Mouse (Mus musculus) lung, embryonic 14.5 days (tissue): ENCODE measurements around the gene Rarb. TPM values are rescaled to one million over a fixed set of nuclear protein-coding genes. Genes with fewer than 3 reads are reported as not detected.

Source experiments
- ATAC-seq: fragments of 200-750 bp; cut with Nextera tagmentation; 2 replicates; pipeline ENCODE4 v1.8.0; 2017; ENCODE audit warnings: mild to moderate bottlenecking, moderate TSS enrichment, moderate library complexity; ENCODE audit not compliant: insufficient read depth
- DNase-seq: peaks from one replicate; pipeline ENCODE4 v3.0.0-alpha.2; 2015
- H3K27ac ChIP-seq: fragments of 300-500 bp; sonication (generic); 2 replicates; pipeline ENCODE4 v1.5.1; 2014; ENCODE audit warnings: low read depth, mild to moderate bottlenecking, moderate library complexity
- H3K27me3 ChIP-seq: fragments of 300-500 bp; sonication (generic); 2 replicates; pipeline ENCODE4 v1.6.1; 2014; ENCODE audit warnings: low read length, control low read depth; ENCODE audit not compliant: insufficient read depth
- H3K36me3 ChIP-seq: fragments of 300-500 bp; sonication (generic); 2 replicates; pipeline ENCODE4 v1.6.1; 2014; ENCODE audit warnings: control low read depth; ENCODE audit not compliant: insufficient read depth
- H3K4me1 ChIP-seq: fragments of 300-500 bp; sonication (generic); 2 replicates; pipeline ENCODE4 v1.6.1; 2014; ENCODE audit warnings: antibody characterized with exemption, control low read depth; ENCODE audit not compliant: insufficient read depth
- H3K4me2 ChIP-seq: fragments of 300-500 bp; sonication (generic); 2 replicates; pipeline ENCODE4 v1.6.1; 2014; ENCODE audit warnings: mild to moderate bottlenecking
- H3K4me3 ChIP-seq: fragments of 300-500 bp; sonication (generic); 2 replicates; pipeline ENCODE4 v1.5.1; 2014; ENCODE audit warnings: low read depth, low read length
- H3K9ac ChIP-seq: fragments of 300-500 bp; sonication (generic); 2 replicates; pipeline ENCODE4 v1.6.1; 2014
- H3K9me3 ChIP-seq: fragments of 300-500 bp; sonication (generic); 2 replicates; pipeline ENCODE4 v1.6.1; 2016; ENCODE audit warnings: low read depth, low read length, control low read depth
- CTCF ChIP-seq: IDR thresholded peaks from 2 replicates; pipeline ENCODE4 v1.5.1; 2016; ENCODE audit warnings: antibody characterized with exemption, low read depth
- WGBS: fragments of 180-500 bp; shearing (Covaris S2); extraction: QIAGEN DNeasy Blood & Tissue Kit; methylation state at CpG from one replicate; pipeline ENCODE4 v1.1.7; 2014; 5-methylcytosine and 5-hydroxymethylcytosine counted together
- polyA plus RNA-seq: library from polyadenylated mRNA; unstranded; fragments of >200 nt; fragmentation: Nextera tagmentation; extraction: Ambion mirVana; gene quantifications from 2 replicates; pipeline ENCODE4 v1.2.1, GENCODE M21; 2014

The Rarb gene
- polyA plus RNA-seq, 1 experiment from 2014 or later, result 17.3 TPM

- Histone ChIP-seq H3K4me2 (no peak overlapping the region), H3K36me3 (no peaks in the 10 kb centered on the region), H3K27ac (no peak overlapping the region), H3K27me3 (no peaks in the 10 kb centered on the region), H3K4me3 (no peak overlapping the region), H3K9me3 (no peaks in the 10 kb centered on the region), H3K9ac (no peak overlapping the region), H3K4me1 (peaks cover 7% of the 10 kb centered on the region; the same call in 1 of the 2 replicates)
- DNase-seq (no peak), ATAC-seq (no peak)
- TF ChIP-seq CTCF, result no peak
- 81% methylated on average over 6 of the region's 6 CpGs for WGBS
Observed at GRCm38 (mm10) chr14:16561496-16562170, 257.3 kb downstream of the Rarb start.

DNA sequence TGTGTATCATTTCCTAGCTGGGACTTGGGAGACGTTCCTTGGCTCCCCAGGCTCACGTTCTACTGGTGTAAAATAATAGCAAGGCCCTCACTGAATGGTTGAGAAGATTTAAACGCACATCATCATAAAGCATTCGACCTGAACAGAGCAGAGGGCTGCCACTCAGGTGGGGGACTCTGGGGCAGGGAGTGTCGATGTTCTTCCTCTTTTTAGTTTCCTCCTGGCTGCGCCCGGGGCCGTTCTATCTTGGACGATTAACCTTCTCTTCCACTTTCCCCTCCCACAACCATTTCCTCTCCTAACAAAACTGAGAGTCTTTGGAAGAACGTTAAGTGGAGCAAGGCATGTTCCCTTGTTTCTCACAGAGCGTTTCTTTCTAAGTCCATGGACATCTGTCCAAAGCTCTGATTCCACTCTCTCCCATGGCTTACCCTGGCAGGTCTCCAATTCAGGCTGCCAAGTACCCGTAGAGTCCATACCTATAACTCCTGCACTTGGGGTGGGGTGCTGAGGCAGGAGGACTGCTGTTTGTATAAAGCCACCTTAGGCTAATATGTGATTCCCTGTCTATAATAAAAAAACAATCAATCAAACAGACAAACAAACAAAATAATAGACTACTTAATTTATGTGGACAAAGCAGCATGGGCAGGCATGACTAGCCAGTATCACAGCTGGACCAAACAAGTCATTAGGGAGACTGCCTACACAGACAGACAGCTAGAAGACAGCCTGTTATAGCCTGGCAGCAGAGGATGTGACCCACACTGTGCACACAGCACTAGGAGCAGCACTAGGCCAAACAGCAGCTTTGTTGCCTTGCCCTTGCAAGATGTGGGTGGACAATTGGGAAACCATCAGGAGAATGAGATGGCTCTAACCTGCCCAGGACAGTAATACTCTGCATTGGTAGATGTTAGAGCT is 259.4 kb downstream of the Rarb start:
- Histone ChIP-seq H3K4me3 (no peak overlapping the region), H3K9ac (no peak overlapping the region), H3K4me2 (no peak overlapping the region), H3K9me3 (no peaks in the 10 kb centered on the region), H3K4me1 (peaks cover 18% of the 10 kb centered on the region), H3K36me3 (no peaks in the 10 kb centered on the region), H3K27ac (no peak overlapping the region), H3K27me3 (no peaks in the 10 kb centered on the region)
- no peak for ATAC-seq
- no peak for TF ChIP-seq CTCF
- peak; percentile 40 for DNase-seq
- 46% methylated on average over 12 of the region's 12 CpGs for WGBS

DNA sequence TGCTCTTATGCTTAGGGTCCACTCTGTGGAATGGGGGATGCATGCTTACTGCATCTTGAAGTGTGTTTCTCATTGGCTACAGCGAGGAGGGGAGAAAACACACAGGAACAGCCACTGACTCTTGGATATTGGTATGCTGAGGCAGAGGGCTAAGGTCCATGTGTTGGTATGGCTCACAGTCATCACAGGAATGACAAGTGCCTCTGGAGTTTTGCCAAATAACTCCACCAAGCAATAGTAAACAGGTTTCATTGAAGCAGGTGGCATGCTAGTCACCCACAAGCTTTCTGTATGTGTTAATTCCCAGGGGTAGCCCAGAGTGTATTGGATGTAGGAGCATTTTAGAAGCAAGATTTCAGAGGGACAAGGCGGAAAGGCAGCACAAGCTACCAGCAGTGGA is 260.9 kb downstream of the Rarb start:
- peaks cover 21% of the 10 kb centered on the region for H3K4me1 ChIP-seq
- no peaks in the 10 kb centered on the region for H3K9me3 ChIP-seq
- H3K9ac ChIP-seq, result no peak overlapping the region
- no peak for TF ChIP-seq CTCF
- H3K27ac ChIP-seq, result no peak overlapping the region
- no peaks in the 10 kb centered on the region for H3K27me3 ChIP-seq
- no peak overlapping the region for H3K4me3 ChIP-seq
- H3K36me3 ChIP-seq, result no peaks in the 10 kb centered on the region
- 81% methylated on average over 2 of the region's 2 CpGs for WGBS
- DNase-seq, result peak; percentile 59
- ATAC-seq, result no peak
- no peak overlapping the region for H3K4me2 ChIP-seq

GRCm38 (mm10) chr14:16554643-16555459 is 264.1 kb downstream of the Rarb start:
- Histone ChIP-seq H3K36me3 (no peaks in the 10 kb centered on the region), H3K4me2 (peak overlapping the region; percentile 20; the same call in 1 of the 2 replicates), H3K9me3 (no peaks in the 10 kb centered on the region), H3K4me3 (no peak overlapping the region), H3K27me3 (no peaks in the 10 kb centered on the region), H3K27ac (peak overlapping the region; percentile 84), H3K4me1 (peaks cover 24% of the 10 kb centered on the region), H3K9ac (peak overlapping the region; percentile 23)
- ATAC-seq (peak; percentile 55), DNase-seq (peak; percentile 70)
- TF ChIP-seq CTCF, result no peak
- WGBS, result 30% methylated on average over 12 of the region's 12 CpGs

DNA sequence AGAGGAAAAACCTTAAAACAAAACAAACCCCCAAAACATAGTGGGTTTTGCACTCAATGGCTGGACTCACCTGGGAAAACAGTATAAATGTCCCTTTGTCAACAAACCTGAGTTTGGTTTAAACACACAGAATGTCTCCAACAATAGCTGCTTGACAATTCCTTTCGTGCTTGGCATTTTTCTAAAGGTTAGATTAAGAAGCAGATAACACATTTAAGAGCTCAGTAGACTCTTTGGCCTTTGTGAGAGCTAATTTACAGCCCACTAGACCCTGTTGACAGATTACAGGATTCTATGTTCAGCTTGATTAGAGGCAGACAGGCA is 264.7 kb downstream of the Rarb start:
- no peaks in the 10 kb centered on the region for H3K36me3 ChIP-seq
- ATAC-seq (peak; percentile 28; the same call in 1 of the 2 replicates), DNase-seq (no peak)
- no peak overlapping the region for H3K4me2 ChIP-seq
- TF ChIP-seq CTCF, result no peak
- peaks cover 21% of the 10 kb centered on the region for H3K4me1 ChIP-seq
- no peaks in the 10 kb centered on the region for H3K9me3 ChIP-seq
- H3K4me3 ChIP-seq, result no peak overlapping the region
- H3K27me3 ChIP-seq, result no peaks in the 10 kb centered on the region
- H3K9ac ChIP-seq, result no peak overlapping the region
- H3K27ac ChIP-seq, result peak overlapping the region; percentile 84
- 26% methylated on average over 1 of the region's 1 CpGs for WGBS

DNA sequence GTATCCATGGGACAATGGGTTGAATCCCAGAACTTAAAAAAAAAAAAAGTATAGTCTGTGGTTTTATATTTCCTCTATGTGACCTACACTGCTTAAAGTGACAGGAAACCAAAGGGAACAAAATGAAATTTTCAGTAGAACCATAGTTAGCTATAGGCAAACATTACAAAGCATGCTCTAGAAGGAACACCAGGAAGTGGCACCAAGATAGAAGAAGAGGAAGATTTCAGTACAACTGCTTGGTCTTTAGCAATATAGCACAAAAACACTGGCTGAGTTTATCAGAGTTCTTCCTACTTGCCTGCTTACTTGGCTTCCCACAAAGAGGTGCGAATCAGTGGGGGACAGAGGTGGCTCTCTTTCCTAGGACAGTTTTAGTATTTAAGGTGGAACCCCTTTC is 266.7 kb downstream of the Rarb start:
- Histone ChIP-seq H3K4me1 (peaks cover 17% of the 10 kb centered on the region), H3K36me3 (no peaks in the 10 kb centered on the region), H3K27me3 (no peaks in the 10 kb centered on the region), H3K27ac (no peak overlapping the region), H3K9ac (no peak overlapping the region), H3K9me3 (no peaks in the 10 kb centered on the region), H3K4me3 (no peak overlapping the region), H3K4me2 (no peak overlapping the region)
- no peak for TF ChIP-seq CTCF
- DNase-seq (no peak), ATAC-seq (no peak)
- WGBS, result 63% methylated on average over 1 of the region's 1 CpGs
